Mouse (Mus musculus) liver, embryonic 11.5 days (tissue): Measurements from ENCODE around the gene Il17a. TPM values are rescaled to one million over a fixed set of nuclear protein-coding genes. Genes with fewer than 3 reads are reported as not detected.

ENCODE experiments used
- ATAC-seq: fragments of 200-750 bp; cut with Nextera tagmentation; replicated peaks from 2 replicates; pipeline ENCODE4 v1.8.0; 2017; ENCODE audit warnings: moderate number of reproducible peaks, mild to moderate bottlenecking, moderate TSS enrichment, moderate library complexity; ENCODE audit not compliant: low FRiP score
- DNase-seq: peaks from one replicate; pipeline ENCODE4 v3.0.0-alpha.2; 2017; ENCODE audit warnings: low spot score
- H3K27ac ChIP-seq: fragments of 300-500 bp; sonication (generic); 2 replicates; pipeline ENCODE4 v1.5.1; 2014; ENCODE audit warnings: mild to moderate bottlenecking, low read depth, low read length, control low read depth
- H3K27me3 ChIP-seq: fragments of 300-500 bp; sonication (generic); replicated peaks from 2 replicates; pipeline ENCODE4 v1.6.1; 2014; ENCODE audit warnings: low read length, mixed read lengths; ENCODE audit not compliant: control insufficient read depth, insufficient read depth
- H3K36me3 ChIP-seq: fragments of 300-500 bp; sonication (generic); 2 replicates; pipeline ENCODE4 v1.6.1; 2014; ENCODE audit warnings: mild to moderate bottlenecking, low read length, moderate library complexity, mixed read lengths; ENCODE audit not compliant: control insufficient read depth, insufficient read depth
- H3K4me1 ChIP-seq: fragments of 300-500 bp; sonication (generic); replicated peaks from 2 replicates; pipeline ENCODE4 v1.6.1; 2014; ENCODE audit warnings: low read length, mixed read lengths; ENCODE audit not compliant: control insufficient read depth, insufficient read depth
- H3K4me2 ChIP-seq: fragments of 300-500 bp; sonication (generic); 2 replicates; pipeline ENCODE4 v1.6.1; 2014; ENCODE audit warnings: mild to moderate bottlenecking, control low read depth, moderate library complexity
- H3K4me3 ChIP-seq: fragments of 300-500 bp; sonication (generic); 2 replicates; pipeline ENCODE4 v1.5.1; 2014; ENCODE audit warnings: low read depth, low read length, control low read depth
- H3K9ac ChIP-seq: fragments of 300-500 bp; sonication (generic); 2 replicates; pipeline ENCODE4 v1.6.1; 2014; ENCODE audit warnings: low read depth, low read length, control low read depth
- H3K9me3 ChIP-seq: fragments of 300-500 bp; sonication (generic); 2 replicates; pipeline ENCODE4 v1.6.1; 2016; ENCODE audit warnings: low read length, inconsistent platforms, mixed read lengths; ENCODE audit not compliant: control insufficient read depth
- WGBS: fragments of 180-500 bp; shearing (Covaris S2); extraction: QIAGEN DNeasy Blood & Tissue Kit; methylation state at CpG from one replicate; pipeline ENCODE4 v1.1.7; 2014; 5-methylcytosine and 5-hydroxymethylcytosine counted together
- polyA plus RNA-seq: library from polyadenylated mRNA; unstranded; fragments of >200 nt; fragmentation: Nextera tagmentation; extraction: Ambion mirVana; gene quantifications from 2 replicates; pipeline ENCODE4 v1.2.1, GENCODE M21; 2014

Il17a gene
- polyA plus RNA-seq, 1 experiment from 2014 or later, result not detected

- no peaks in the 10 kb centered on the region for H3K36me3 ChIP-seq
- H3K9me3 ChIP-seq, result no peaks in the 10 kb centered on the region
- no peaks in the 10 kb centered on the region for H3K27me3 ChIP-seq
- WGBS, result 66% methylated on average over 3 of the region's 3 CpGs
- no peak for ATAC-seq
- no peaks in the 10 kb centered on the region for H3K4me1 ChIP-seq
- no peak overlapping the region for H3K9ac ChIP-seq
- no peak overlapping the region for H3K4me3 ChIP-seq
- no peak overlapping the region for H3K27ac ChIP-seq
- DNase-seq, result no peak
- no peak overlapping the region for H3K4me2 ChIP-seq
Measured at GRCm38 (mm10) chr1:20700011-20700410, 30.7 kb upstream of the Il17a start.

- DNase-seq, result no peak
- Histone ChIP-seq H3K4me3 (no peak overlapping the region), H3K4me1 (no peaks in the 10 kb centered on the region), H3K9ac (no peak overlapping the region), H3K4me2 (no peak overlapping the region), H3K27ac (no peak overlapping the region), H3K27me3 (no peaks in the 10 kb centered on the region), H3K36me3 (no peaks in the 10 kb centered on the region), H3K9me3 (no peaks in the 10 kb centered on the region)
- WGBS, result 84% methylated on average over 4 of the region's 4 CpGs
- ATAC-seq, result no peak
Measured at GRCm38 (mm10) chr1:20736572-20736971, 5.9 kb downstream of the Il17a start.

- H3K27ac ChIP-seq, result no peak overlapping the region
- H3K36me3 ChIP-seq, result no peaks in the 10 kb centered on the region
- ATAC-seq (no peak), DNase-seq (no peak)
- H3K27me3 ChIP-seq, result no peaks in the 10 kb centered on the region
- no peaks in the 10 kb centered on the region for H3K4me1 ChIP-seq
- H3K4me2 ChIP-seq, result no peak overlapping the region
- no peak overlapping the region for H3K4me3 ChIP-seq
- 87% methylated on average over 2 of the region's 2 CpGs for WGBS
- H3K9me3 ChIP-seq, result no peaks in the 10 kb centered on the region
- no peak overlapping the region for H3K9ac ChIP-seq
Measured at GRCm38 (mm10) chr1:20738483-20738882, 7.8 kb downstream of the Il17a start.

GRCm38 (mm10) chr1:20740496-20740998, 9.8 kb downstream of the Il17a start:
- 63% methylated on average over 3 of the region's 3 CpGs for WGBS
- H3K4me3 ChIP-seq, result no peak overlapping the region
- no peak overlapping the region for H3K9ac ChIP-seq

GRCm38 (mm10) chr1:20754439-20754838, 23.7 kb downstream of the Il17a start:
- H3K36me3 ChIP-seq, result no peaks in the 10 kb centered on the region
- H3K4me1 ChIP-seq, result no peaks in the 10 kb centered on the region
- no peak overlapping the region for H3K4me2 ChIP-seq
- WGBS, result 64% methylated on average over 10 of the region's 10 CpGs
- no peak for ATAC-seq
- H3K4me3 ChIP-seq, result no peak overlapping the region
- no peaks in the 10 kb centered on the region for H3K27me3 ChIP-seq
- no peaks in the 10 kb centered on the region for H3K9me3 ChIP-seq
- H3K27ac ChIP-seq, result no peak overlapping the region
- DNase-seq, result no peak
- no peak overlapping the region for H3K9ac ChIP-seq

More at GRCm38 (mm10) chr1:20740496-20740998, 9.8 kb downstream of the Il17a start:
- Histone ChIP-seq H3K27me3 (no peaks in the 10 kb centered on the region), H3K4me2 (no peak overlapping the region), H3K9me3 (no peaks in the 10 kb centered on the region), H3K4me1 (no peaks in the 10 kb centered on the region), H3K36me3 (no peaks in the 10 kb centered on the region), H3K27ac (no peak overlapping the region)
- DNase-seq, result no peak
- ATAC-seq, result no peak

GRCm38 (mm10) chr1:20757586-20757985, 26.9 kb downstream of the Il17a start:
- WGBS, result 77% methylated on average over 3 of the region's 3 CpGs
- no peak for DNase-seq
- no peak overlapping the region for H3K4me3 ChIP-seq

GRCm38 (mm10) chr1:20759799-20760198, 29.1 kb downstream of the Il17a start:
- no peak for DNase-seq
- WGBS, result 80% methylated on average over 10 of the region's 10 CpGs

More at GRCm38 (mm10) chr1:20757586-20757985, 26.9 kb downstream of the Il17a start:
- no peaks in the 10 kb centered on the region for H3K36me3 ChIP-seq
- no peak overlapping the region for H3K4me2 ChIP-seq
- no peak for ATAC-seq
- H3K27ac ChIP-seq, result no peak overlapping the region
- no peaks in the 10 kb centered on the region for H3K4me1 ChIP-seq
- no peak overlapping the region for H3K9ac ChIP-seq
- no peaks in the 10 kb centered on the region for H3K9me3 ChIP-seq
- H3K27me3 ChIP-seq, result no peaks in the 10 kb centered on the region

GRCm38 (mm10) chr1:20760331-20760730, 29.6 kb downstream of the Il17a start:
- no peaks in the 10 kb centered on the region for H3K9me3 ChIP-seq
- no peaks in the 10 kb centered on the region for H3K36me3 ChIP-seq
- no peak overlapping the region for H3K4me2 ChIP-seq
- no peak for ATAC-seq
- 64% methylated on average over 5 of the region's 5 CpGs for WGBS
- H3K9ac ChIP-seq, result no peak overlapping the region
- no peak overlapping the region for H3K4me3 ChIP-seq
- H3K27ac ChIP-seq, result no peak overlapping the region
- no peaks in the 10 kb centered on the region for H3K27me3 ChIP-seq
- DNase-seq, result no peak
- H3K4me1 ChIP-seq, result no peaks in the 10 kb centered on the region

More at GRCm38 (mm10) chr1:20759799-20760198, 29.1 kb downstream of the Il17a start:
- Histone ChIP-seq H3K9me3 (no peaks in the 10 kb centered on the region), H3K4me1 (no peaks in the 10 kb centered on the region), H3K27me3 (no peaks in the 10 kb centered on the region), H3K27ac (no peak overlapping the region), H3K4me3 (no peak overlapping the region), H3K9ac (no peak overlapping the region), H3K4me2 (no peak overlapping the region), H3K36me3 (no peaks in the 10 kb centered on the region)
- ATAC-seq, result no peak

- Histone ChIP-seq H3K4me1 (no peaks in the 10 kb centered on the region), H3K4me3 (no peak overlapping the region), H3K27ac (no peak overlapping the region), H3K36me3 (no peaks in the 10 kb centered on the region), H3K9ac (no peak overlapping the region), H3K9me3 (no peaks in the 10 kb centered on the region), H3K4me2 (no peak overlapping the region), H3K27me3 (no peaks in the 10 kb centered on the region)
- DNase-seq (no peak), ATAC-seq (no peak)
- 79% methylated on average over 4 of the region's 4 CpGs for WGBS
Measured at GRCm38 (mm10) chr1:20761411-20761810, 30.7 kb downstream of the Il17a start.
